Mouse (Mus musculus): ENCODE results near the gene Yeats2.
A peak's percentile ranks its signal among the peaks of the same experiment; 100 is the strongest.

Gene Yeats2

GRCm38 (mm10) chr16:20191161-20191882, 50.5 kb downstream of the Yeats2 start:
- DNase-seq (ENCODE audit: low spot score), result no peak

- no peak for DNase-seq (ENCODE audit: low spot score)
These were observed 51.2 kb downstream of the Yeats2 start for GRCm38 (mm10) chr16:20192043-20192442.

- no peak for DNase-seq (ENCODE audit: low spot score)
These were observed 54.7 kb downstream of the Yeats2 start for GRCm38 (mm10) chr16:20195546-20195945.

GRCm38 (mm10) chr16:20196962-20197361, 56.1 kb downstream of the Yeats2 start:
- DNase-seq (ENCODE audit: low spot score), result no peak

- no peak for DNase-seq (ENCODE audit: low spot score)
These were observed 58.8 kb downstream of the Yeats2 start for GRCm38 (mm10) chr16:20199501-20200201.

GRCm38 (mm10) chr16:20213591-20214226, 72.8 kb downstream of the Yeats2 start:
- DNase-seq (ENCODE audit: low spot score), result peak; percentile 22

GRCm38 (mm10) chr16:20222726-20223125, 81.9 kb downstream of the Yeats2 start:
- no peak for DNase-seq (ENCODE audit: low spot score)

GRCm38 (mm10) chr16:20226676-20227075, 85.8 kb downstream of the Yeats2 start:
- no peak for DNase-seq (ENCODE audit: low spot score)

GRCm38 (mm10) chr16:20227504-20227903, 86.6 kb downstream of the Yeats2 start:
- no peak for DNase-seq (ENCODE audit: low spot score)

- DNase-seq (ENCODE audit: low spot score), result no peak
These were observed 87.3 kb downstream of the Yeats2 start for GRCm38 (mm10) chr16:20228167-20228566.

GRCm38 (mm10) chr16:20234406-20234805, 93.5 kb downstream of the Yeats2 start:
- DNase-seq (ENCODE audit: low spot score), result no peak

GRCm38 (mm10) chr16:20237426-20237825, 96.6 kb downstream of the Yeats2 start:
- no peak for DNase-seq (ENCODE audit: low spot score)

- DNase-seq (ENCODE audit: low spot score), result no peak
These were observed 97.8 kb downstream of the Yeats2 start for GRCm38 (mm10) chr16:20238646-20239045.

GRCm38 (mm10) chr16:20240468-20241414, 99.9 kb downstream of the Yeats2 start, which contains the start of gene Map6d1:
Map6d1 (minus strand) TSS chr16:20241358.
- DNase-seq (ENCODE audit: low spot score), result peak; percentile 29

GRCm38 (mm10) chr16:20247103-20247502, 106.2 kb downstream of the Yeats2 start:
- DNase-seq (ENCODE audit: low spot score), result no peak

- no peak for DNase-seq (ENCODE audit: low spot score)
These were observed 107.7 kb downstream of the Yeats2 start for GRCm38 (mm10) chr16:20248442-20249174.

GRCm38 (mm10) chr16:20257926-20258325, 117.1 kb downstream of the Yeats2 start:
- no peak for DNase-seq (ENCODE audit: low spot score)

- DNase-seq (ENCODE audit: low spot score), result no peak
These were observed 124.2 kb downstream of the Yeats2 start for GRCm38 (mm10) chr16:20265089-20265488.

- DNase-seq (ENCODE audit: low spot score), result no peak
These were observed 130.5 kb downstream of the Yeats2 start for GRCm38 (mm10) chr16:20271339-20271738.

GRCm38 (mm10) chr16:20272994-20273393, 132.1 kb downstream of the Yeats2 start:
- no peak for DNase-seq (ENCODE audit: low spot score)

- DNase-seq (ENCODE audit: low spot score), result no peak
These were observed 138.5 kb downstream of the Yeats2 start for GRCm38 (mm10) chr16:20279395-20279794.
